Comparison of ENCODE assay signal across 9 mouse cellular contexts in the genomic region with DNA sequence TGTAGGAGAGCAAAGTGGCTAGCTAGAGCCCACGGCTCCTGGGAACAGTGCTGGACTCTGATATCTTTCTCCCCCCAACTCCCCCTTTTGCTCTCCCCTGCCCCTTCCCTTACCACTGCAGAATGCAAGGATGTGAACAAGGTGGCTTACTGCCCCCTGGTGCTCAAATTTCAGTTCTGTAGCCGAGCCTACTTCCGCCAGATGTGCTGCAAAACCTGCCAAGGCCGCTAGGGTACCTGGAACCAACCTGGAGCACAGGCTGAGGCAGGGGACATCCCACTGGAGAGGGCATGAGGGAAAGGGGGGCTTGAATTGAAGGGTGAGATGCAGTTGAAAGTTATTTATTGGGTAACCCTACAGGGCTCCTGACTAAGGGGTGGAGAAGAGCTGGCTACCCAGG. TPM values are rescaled to one million over a fixed set of nuclear protein-coding genes. Genes with fewer than 3 reads are reported as not detected.
DNase-seq lines count a peak whose midpoint lies in the region; ATAC-seq and TF ChIP-seq lines count a peak whose summit lies in the region.
"Had no signal": no experiment of that assay in that cellular context is flagged by ENCODE, and none has a peak within 500 bp of the region (broad histone marks: within the 10 kb centered on the region; RNA-seq: fewer than 3 reads in every experiment).

No protein-coding gene starts in this region.

- peak; percentile 53 for DNase-seq in hindbrain, embryonic 10.5 days (ENCODE audit: low spot score)
- peak; percentile 80 for DNase-seq in induced T-regulatory cell, adult 2 months (ENCODE audit: low read depth)
- DNase-seq in lung, postnatal 36 days = peak; percentile 72
- peak; percentile 66 for DNase-seq in thymus, postnatal 14 days
- DNase-seq in layer of hippocampus, adult 8-10 months (ENCODE audit: low spot score in 2 of 2) = no peak

- no peak overlapping the region for H3K9ac ChIP-seq in hindbrain, embryonic 12.5 days
- H3K9ac ChIP-seq: embryonic facial prominence, embryonic 13.5 days had no signal

- TF ChIP-seq POLR2A in bone marrow, adult 2 months (IDR thresholded peaks at IDR 0.05; ENCODE audit: borderline replicate concordance, control insufficient read depth, low read depth, low read length) = no peak

- H3K27ac ChIP-seq in hindbrain, embryonic 10.5 days = no peak overlapping the region
- H3K27ac ChIP-seq in hindbrain, embryonic 12.5 days = no peak overlapping the region
- H3K27ac ChIP-seq in bone marrow, adult 2 months (ENCODE audit: control insufficient read depth, insufficient read depth, low read depth, low read length, poor library complexity) = no peak overlapping the region
- H3K27ac ChIP-seq: embryonic facial prominence, embryonic 13.5 days had no signal

- ATAC-seq in hindbrain, embryonic 12.5 days (ENCODE audit: low FRiP score) = no peak

- H3K36me3 ChIP-seq in hindbrain, embryonic 10.5 days = peaks cover 47% of the 10 kb centered on the region
- peaks cover 40% of the 10 kb centered on the region for H3K36me3 ChIP-seq in hindbrain, embryonic 12.5 days
- peaks cover 16% of the 10 kb centered on the region for H3K36me3 ChIP-seq in E14TG2a.4 (ENCODE audit: insufficient read depth, low read length)

- no peaks in the 10 kb centered on the region for H3K4me1 ChIP-seq in hindbrain, embryonic 10.5 days (replicated peaks)
- H3K4me1 ChIP-seq in hindbrain, embryonic 12.5 days = no peaks in the 10 kb centered on the region
- peaks cover 22% of the 10 kb centered on the region for H3K4me1 ChIP-seq in E14TG2a.4 (replicated peaks; ENCODE audit: low read depth, low read length)
- no peaks in the 10 kb centered on the region; the same call in none of the 2 replicates for H3K4me1 ChIP-seq in bone marrow, adult 2 months (ENCODE audit: control insufficient read depth, insufficient read depth, low read length)
- H3K4me1 ChIP-seq: embryonic facial prominence, embryonic 13.5 days had no signal

- no peak overlapping the region for H3K4me2 ChIP-seq in hindbrain, embryonic 12.5 days (replicated peaks)
- H3K4me2 ChIP-seq: embryonic facial prominence, embryonic 13.5 days had no signal

- no peaks in the 10 kb centered on the region for H3K27me3 ChIP-seq in hindbrain, embryonic 10.5 days (ENCODE audit: insufficient read depth, poor library complexity, severe bottlenecking)
- no peaks in the 10 kb centered on the region for H3K27me3 ChIP-seq in hindbrain, embryonic 12.5 days
- peaks cover 12% of the 10 kb centered on the region for H3K27me3 ChIP-seq in E14TG2a.4 (ENCODE audit: insufficient read depth, low read length)
- H3K27me3 ChIP-seq: embryonic facial prominence, embryonic 13.5 days had no signal

- WGBS in hindbrain, embryonic 10.5 days = 48% methylated on average over 4 of the region's 4 CpGs
- 57% methylated on average over 4 of the region's 4 CpGs for WGBS in hindbrain, embryonic 12.5 days
- 46% methylated on average over 4 of the region's 4 CpGs for WGBS in bone marrow, adult 2 months

- H3K9me3 ChIP-seq in hindbrain, embryonic 10.5 days = no peaks in the 10 kb centered on the region
- no peaks in the 10 kb centered on the region for H3K9me3 ChIP-seq in hindbrain, embryonic 12.5 days (replicated peaks)
- H3K9me3 ChIP-seq in E14TG2a.4 (ENCODE audit: low read length) = no peaks in the 10 kb centered on the region
- H3K9me3 ChIP-seq: embryonic facial prominence, embryonic 13.5 days had no signal

- peak; percentile 94 for TF ChIP-seq CTCF in E14TG2a.4 (conservative IDR thresholded peaks at IDR 0.05; ENCODE audit: low read length)
- TF ChIP-seq CTCF in bone marrow, adult 2 months (IDR thresholded peaks at IDR 0.05; ENCODE audit: control insufficient read depth, insufficient read depth, low read length) = peak; percentile 78

- no peak overlapping the region for H3K4me3 ChIP-seq in hindbrain, embryonic 10.5 days
- H3K4me3 ChIP-seq in hindbrain, embryonic 12.5 days = no peak overlapping the region
- H3K4me3 ChIP-seq in E14TG2a.4 (replicated peaks; ENCODE audit: low read length) = no peak overlapping the region
- H3K4me3 ChIP-seq in bone marrow, adult 2 months (replicated peaks; ENCODE audit: control insufficient read depth, low read depth, low read length) = no peak overlapping the region
- H3K4me3 ChIP-seq: embryonic facial prominence, embryonic 13.5 days had no signal

RNA-seq across cellular contexts. Expression of a gene that starts 2.5 kb away (rescaled TPM):
- polyA plus RNA-seq in hindbrain, embryonic 10.5 days (2016; fragmentation: Nextera tagmentation; extraction: Ambion mirVana) = 2.8 and 3.7 TPM in 2 replicates
- 2.1 and 2.6 TPM in 2 replicates for polyA plus RNA-seq in hindbrain, embryonic 12.5 days (2016; fragmentation: Nextera tagmentation; extraction: Ambion mirVana)
- polyA plus RNA-seq in bone marrow, adult 2 months (2011; ENCODE audit: insufficient read depth, insufficient read length, low replicate concordance, missing spikeins) = 34.6 and 68.8 TPM in 2 replicates
- 10 to 100 TPM in 2 of 4 experiments, 1 to 10 TPM in 2; 1.3 to 11.8 (median 6.8) TPM for total RNA-seq in layer of hippocampus, adult 8-10 months (2022)

RNA-seq across cellular contexts. Expression of a gene that starts 29.0 kb away (rescaled TPM):
- polyA plus RNA-seq in hindbrain, embryonic 10.5 days (2016; fragmentation: Nextera tagmentation; extraction: Ambion mirVana) = 40.5 and 42.4 TPM in 2 replicates
- polyA plus RNA-seq in hindbrain, embryonic 12.5 days (2016; fragmentation: Nextera tagmentation; extraction: Ambion mirVana) = 67.1 and 73.8 TPM in 2 replicates
- 20.2 and 37.3 TPM in 2 replicates for polyA plus RNA-seq in bone marrow, adult 2 months (2011; ENCODE audit: insufficient read depth, insufficient read length, low replicate concordance, missing spikeins)
- 10 to 100 TPM; 25.9 to 42.7 (median 30.9) TPM for total RNA-seq in layer of hippocampus, adult 8-10 months (2022)

Comparison
In these comparisons a context has a peak if more than half of its experiments do, and no peak if none do; other contexts are left out.
1. DNase-seq: peak in hindbrain, embryonic 10.5 days (single experiment), induced T-regulatory cell, adult 2 months (single experiment), lung, postnatal 36 days (single experiment) and thymus, postnatal 14 days (single experiment); none in layer of hippocampus, adult 8-10 months (0 of 2).